Mouse (Mus musculus): Measurements from ENCODE around the gene Slf1.
"Not testable (repeated sequence)": the region's sequence is repeated elsewhere in the genome, so short reads cannot be mapped to it uniquely, and the experiment has no call there.

Slf1 gene

DNA sequence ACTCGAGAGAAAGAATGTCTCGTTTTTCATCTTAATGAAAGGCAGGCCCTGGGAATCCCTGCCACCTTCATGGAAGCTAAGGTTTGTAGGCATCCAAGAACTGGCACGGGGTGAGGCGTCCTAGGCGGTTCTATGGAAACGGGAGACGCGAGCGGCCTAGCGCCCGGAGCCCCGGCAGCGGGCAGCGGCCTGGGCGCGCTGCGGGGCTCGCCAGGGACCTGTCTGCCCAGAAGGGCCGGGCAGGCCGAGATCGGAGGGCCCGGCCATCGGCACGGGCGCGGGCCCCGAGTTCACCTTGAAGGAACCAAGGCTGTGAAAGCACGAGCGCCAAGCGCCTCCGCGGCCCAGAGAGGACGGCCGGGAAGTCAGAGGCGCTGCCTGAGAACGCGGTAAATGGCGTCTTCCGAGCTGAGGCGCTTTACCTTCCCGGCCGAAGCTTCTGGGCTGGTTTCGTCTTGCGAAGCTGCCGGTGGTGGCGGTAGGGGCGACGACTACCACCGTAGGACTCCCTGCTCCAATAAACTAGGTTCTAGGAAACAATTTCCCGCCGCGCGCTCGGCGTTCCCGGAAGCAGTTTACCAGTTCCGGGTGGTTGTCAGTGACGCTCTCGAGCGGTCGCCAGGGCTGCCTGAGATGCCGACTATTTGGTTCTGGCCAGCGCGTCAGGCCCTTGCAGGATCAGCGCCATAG lies at the start of gene Slf1, which contains the start of gene 2210408I21Rik:
Slf1 (minus strand) TSS at position 543 of the 690 bp plus-strand sequence.
2210408I21Rik (plus strand) TSS at position 610 of the 690 bp plus-strand sequence.
- peak; percentile 79 to 81 for DNase-seq

DNA sequence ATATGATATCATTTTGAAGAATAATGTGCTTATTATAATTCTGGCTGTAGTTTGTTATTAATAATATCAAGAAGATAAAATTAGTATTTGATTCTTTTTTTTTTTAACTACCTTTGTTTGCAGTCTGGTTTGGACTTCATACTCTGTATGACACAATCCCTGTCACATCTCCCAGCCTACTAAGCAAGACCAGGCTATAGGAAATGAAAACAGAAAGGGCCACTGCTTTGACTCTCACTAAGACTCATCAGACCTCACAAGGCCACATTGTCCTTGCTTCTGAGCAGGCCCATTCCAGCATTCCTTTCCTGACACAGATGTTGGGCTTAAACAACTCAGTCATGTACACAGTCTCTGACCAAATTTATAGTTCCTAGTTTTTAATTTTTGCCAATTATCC lies 42.7 kb upstream of the Slf1 start:
- no peak for DNase-seq

DNA sequence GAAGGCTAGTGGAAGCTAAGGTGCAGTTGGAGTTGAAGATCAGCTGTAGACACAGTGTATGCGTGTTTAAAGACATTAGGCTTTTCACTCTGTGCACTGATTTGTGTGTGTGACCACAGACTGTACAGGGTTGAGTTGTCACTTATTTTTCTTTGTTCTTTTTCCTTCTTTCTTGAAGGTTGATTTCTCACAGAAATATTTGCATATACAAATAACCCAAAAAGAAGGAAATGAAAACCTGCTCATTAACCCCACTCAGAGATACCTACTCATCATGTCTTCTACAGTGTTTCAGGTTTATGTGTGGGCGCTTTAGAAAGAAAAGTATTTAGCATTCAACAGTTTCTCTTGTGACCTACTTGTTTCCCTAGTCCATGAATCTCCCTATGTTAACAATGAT lies 5.6 kb upstream of the Slf1 start:
- no peak for DNase-seq

DNA sequence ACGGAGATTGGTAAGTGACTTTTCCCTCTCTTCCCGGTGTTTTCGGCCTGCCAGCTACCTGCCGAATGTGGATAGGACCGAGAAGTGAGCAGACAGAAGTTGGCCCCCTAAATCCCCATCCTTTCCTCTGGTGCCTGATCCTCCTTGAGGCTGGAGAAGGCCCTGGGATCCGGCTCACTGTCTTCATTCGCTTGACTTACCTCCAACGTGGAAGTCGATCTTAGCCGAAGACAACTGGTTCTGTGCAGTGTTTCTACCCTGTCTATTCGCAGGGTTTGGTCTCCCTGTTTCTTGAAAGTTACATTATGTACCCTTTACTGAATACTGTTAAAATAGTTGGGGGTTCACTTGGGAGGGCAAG lies 328 bp upstream of the Slf1 start:
- DNase-seq, result no peak

DNA sequence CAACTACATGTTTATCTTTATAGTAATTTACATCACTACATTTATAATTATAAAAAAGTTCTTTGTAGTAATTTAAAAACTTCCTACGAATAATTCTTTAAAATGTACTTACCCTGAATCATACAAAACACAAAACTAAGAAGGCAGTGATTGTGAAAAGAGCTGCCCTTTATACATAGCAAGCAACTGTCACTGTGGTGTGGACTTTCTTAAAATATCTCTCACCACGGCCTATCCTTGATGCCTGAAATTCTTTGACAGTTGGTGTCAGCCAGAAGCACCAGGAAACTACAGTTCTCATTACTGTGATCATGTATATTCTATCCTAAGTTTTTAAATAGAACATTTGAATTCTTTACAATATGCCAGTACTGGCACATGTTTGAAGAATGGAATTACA lies 4.1 kb downstream of the Slf1 start:
- DNase-seq, result no peak

DNA sequence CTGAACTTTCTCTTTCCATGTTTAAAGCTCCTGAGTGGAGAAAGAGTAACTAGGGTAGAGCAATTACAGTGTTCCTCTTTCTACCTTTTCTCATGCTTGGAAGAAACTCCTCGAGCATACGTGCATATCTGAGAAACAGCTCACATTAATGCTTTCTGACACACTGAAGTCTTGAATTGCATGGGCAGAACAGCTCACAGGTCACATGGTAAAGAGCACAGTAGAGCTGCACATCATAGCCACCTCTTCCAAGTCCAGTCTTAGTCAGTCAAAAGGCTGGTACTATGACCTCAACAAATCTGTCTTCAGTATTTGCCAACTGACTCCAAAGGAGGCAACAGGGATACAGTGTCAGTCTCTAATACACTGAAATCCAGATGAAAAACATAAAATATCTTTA lies 7.0 kb downstream of the Slf1 start:
- DNase-seq, result no peak

DNA sequence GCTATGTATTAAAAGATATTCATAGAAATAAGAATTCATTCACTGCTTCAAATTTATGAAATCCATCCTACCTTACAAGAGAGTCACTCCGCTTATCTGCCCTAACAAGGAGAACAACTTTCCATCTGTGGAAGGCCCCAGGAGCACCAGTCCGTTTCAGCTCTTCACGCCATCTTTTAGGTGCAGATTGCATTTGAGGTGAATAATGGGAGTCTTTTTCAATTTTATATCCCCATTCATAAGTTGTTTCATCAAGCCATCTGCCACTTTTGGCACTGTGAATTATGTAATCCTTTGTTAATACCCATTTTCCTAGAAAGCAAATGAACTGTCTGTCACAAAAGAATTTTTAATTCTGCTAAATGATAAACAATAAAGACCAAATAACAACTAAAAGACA lies 10.1 kb downstream of the Slf1 start:
- no peak for DNase-seq

DNA sequence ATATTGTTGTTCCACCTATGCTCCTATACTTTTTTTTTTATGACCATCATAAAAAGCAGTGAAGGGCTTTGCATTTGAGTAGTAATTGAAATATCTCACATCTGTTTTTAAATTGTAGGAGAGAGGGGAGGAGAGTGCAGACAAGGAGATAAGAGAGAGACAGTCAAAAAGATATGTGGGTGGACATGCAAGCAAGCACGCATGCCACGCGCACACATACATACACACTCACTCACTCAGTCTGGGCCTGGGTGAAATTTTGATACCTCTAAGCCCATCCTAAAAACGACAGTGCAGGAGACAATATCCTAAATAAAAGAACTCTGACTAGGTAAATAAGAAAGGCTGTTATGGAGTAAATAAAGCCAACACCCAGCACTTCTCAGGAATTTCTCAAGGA lies 16.6 kb downstream of the Slf1 start:
- no peak for DNase-seq

DNA sequence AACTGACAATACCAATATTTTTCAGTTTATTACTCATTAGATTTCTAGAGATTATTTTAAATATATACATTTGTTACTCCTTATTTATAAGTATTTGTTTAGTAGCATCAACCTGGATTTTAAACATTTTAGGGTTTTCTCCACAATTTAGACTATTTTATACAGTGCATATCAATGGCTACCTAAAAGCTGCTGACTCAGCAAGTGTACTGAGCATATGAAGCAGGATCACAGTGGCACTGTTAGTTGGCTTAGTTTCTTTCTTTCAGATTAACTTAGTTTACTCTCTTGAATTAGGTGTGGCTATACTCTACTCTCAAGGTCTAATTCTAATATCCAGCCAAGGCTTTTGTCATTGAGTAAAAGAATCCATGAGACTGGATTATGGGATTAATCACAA lies 27.5 kb downstream of the Slf1 start:
- DNase-seq, result no peak

DNA sequence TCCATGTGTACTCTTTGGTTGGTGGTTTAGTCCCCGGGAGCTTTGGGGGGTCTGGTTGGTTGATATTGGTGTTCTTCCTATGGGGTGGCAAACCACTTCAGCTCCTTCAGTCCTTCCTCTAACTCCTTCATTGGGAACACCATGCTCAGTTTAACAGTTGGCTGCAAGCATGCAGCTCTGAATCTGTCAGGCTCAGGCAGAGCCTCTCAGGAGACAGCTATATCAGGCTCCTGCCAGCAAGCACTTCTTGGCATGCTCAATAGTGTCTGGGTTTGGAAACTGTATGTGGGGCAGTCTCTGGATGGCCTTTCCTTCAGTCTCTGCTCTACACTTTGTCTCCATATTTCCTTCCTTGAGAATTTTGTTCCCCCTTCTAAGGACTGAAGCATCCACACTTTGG lies 42.4 kb downstream of the Slf1 start:
- DNase-seq, result not testable (repeated sequence)

DNA sequence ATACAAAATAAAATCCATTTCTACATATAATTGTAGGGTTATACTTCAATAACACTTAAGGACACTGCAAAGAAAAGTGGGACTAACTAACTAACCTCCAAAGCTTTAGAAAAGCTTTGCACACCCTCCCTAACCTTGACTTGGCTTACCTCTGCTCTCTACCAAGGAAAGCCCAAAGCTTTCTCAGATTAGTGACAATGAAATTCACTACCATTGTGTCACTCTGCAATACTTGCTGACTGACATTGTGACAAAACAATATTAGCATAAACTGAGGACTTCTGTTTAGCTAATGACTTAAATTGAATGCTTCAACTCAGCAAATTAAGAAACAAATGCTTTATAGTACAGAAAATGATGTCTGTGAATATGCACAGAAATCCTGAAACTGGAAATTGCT lies 63.2 kb downstream of the Slf1 start:
- no peak for DNase-seq

DNA sequence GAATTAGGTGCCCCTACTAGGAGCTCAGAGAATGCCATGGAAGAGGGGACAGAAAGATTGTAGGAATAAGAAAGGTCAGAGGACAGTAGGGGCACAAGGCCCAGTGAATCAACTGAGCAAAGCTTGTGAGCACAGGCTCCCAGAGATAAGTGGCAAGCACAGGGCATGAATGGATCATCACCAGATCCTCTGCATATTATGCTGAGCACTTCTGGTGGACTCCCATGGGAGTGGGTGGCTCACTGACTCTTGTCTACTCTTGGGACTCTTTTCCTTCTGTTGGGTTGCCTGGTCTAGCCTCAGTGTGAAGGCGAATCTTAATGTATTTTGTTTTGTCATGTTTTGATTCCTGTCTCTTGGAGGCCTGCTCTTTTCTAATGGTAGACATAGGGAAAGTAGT lies 66.4 kb downstream of the Slf1 start:
- no peak for DNase-seq

DNA sequence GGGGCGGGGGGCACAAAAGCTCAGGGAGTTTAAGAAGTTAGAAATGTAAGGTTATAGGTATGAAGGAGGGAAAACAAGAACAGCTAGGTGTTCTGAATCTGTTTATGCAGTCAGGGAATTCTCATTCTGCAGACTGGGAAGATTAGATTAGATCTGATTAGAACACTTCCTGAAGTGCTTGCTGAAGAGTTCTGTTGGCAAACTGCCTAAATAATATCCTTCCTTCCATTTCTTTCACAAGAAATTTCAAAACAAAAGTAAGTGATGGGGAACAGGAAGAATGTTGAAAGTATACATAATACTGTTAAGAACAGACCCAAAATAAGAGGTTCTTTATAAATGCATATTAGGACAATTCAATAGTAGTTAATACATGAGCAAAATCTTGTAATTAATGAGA lies 72.1 kb downstream of the Slf1 start:
- no peak for DNase-seq

DNA sequence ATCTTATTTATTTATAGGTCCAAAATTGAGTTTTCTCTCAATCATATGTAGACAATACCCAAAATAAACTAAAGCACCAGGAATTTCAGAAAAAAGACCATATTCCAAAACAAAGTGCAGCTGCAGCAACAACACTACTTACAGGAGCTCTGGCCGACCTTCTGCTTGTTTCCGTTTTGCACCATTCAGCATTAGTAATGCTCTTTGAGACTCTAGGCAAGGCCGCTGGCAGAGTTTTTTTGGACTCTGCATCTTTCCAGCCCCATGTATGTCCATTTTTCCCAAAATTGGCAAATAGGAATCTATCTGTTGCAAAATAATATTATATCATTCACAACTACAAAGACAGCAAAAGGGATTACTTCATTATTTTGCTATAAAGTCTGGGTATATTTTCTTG lies 85.5 kb downstream of the Slf1 start:
- DNase-seq, result no peak

DNA sequence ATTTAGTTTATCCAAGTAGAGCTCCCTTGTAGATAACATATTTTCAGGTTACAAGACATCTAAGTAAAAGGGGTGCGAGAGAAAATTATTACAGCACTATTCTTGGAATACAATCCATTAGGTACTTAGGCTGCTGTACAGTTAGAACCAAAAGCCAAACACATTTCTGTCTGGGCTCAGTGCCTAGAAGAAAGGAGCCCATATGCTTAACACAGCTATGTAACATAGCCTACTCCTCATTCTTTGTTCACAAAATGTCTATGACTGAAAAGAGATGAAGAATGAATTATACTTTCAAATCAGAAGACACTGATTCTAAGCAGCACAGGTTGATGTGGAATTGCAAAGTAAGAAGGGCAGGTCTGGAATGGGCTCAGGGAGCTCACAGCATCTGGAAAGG lies 86.8 kb downstream of the Slf1 start:
- no peak for DNase-seq

DNA sequence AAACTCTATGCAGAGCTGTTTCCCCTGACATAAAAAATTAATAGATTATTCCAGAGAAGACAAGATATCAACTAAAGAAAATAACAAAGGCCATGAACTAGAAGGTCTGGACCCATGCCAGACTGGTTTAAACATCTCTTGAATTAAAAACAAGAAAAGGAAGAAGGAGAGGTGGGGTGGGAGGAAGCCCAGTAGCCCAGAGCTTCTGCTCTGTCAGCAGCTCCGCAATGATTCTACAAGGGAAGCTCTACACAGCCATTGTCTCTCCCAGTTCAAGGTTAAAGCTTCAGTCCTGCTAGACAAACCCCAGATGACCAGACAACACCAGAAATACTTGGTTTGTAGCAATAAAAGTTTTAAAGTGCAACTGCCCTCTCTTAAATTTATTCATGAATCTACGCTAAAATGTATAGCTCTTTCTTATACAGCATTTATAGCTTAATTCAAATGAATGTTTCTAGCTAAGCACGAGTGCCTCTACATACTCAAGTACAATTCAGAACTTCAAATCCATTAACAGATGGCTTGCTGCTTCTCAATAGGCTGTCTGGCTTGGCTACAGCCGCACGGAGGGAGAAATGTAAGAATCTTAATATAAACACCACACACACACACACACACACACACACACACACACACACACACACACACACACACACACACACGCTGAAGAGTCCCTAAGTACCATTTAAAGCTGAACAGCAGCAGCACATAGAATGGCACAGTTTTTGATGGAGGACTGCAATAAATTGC lies 87.9 kb downstream of the Slf1 start:
- DNase-seq, result no peak

DNA sequence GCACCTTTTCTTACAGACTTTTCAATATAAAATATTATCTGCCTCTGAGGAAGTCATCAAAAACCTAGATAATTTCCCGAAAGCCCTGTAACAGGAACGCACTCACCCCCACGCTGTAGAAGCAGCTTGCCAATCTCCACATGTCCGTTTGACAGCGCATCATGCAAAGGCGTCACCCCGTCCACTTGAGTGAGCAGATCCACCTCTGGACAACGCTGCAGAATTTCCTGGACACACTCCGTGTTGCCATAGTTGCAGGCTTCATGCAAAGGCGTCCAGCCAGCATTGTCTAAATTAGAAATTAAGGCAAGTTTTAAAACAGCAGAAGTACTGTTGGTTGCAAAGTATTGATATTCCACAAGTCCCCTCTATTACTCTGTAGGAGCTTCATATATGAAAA lies 88.9 kb downstream of the Slf1 start:
- no peak for DNase-seq

DNA sequence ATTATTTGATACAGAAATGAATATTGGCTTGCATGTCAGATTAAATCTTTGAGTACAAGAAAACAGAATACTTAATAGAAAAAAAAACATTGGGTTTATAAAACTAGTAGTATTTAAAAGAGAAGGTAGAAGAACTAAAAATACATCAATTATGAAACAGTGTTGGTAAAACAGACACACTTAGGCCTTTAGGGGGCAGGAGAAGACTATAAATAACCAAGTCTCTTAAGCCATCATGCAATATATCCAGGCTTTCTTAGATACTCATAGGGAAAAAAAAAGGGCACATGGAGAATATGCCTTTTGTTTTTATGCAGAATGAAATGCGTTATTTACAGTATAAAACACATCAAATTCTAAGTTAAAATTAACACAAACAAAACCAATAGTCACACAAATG lies 89.9 kb downstream of the Slf1 start:
- no peak for DNase-seq

DNA sequence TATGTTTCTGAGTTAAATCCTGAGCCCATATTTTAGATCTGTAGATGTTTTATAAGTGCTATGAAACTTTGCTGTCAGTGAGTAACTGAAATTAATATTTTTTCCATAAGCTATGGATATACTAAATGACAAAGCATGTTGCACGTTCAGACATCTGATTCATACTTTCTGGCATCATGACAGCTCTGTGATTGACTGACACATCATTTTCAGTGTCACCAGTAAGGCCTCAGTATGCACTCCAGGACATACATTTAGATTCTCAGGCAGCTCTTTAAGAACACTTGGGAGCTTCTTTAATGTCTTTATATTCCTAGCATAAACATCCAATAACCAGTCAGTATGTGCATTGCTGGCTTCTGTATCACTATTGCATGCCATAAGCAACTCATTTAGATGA lies 91.9 kb downstream of the Slf1 start:
- DNase-seq, result no peak

DNA sequence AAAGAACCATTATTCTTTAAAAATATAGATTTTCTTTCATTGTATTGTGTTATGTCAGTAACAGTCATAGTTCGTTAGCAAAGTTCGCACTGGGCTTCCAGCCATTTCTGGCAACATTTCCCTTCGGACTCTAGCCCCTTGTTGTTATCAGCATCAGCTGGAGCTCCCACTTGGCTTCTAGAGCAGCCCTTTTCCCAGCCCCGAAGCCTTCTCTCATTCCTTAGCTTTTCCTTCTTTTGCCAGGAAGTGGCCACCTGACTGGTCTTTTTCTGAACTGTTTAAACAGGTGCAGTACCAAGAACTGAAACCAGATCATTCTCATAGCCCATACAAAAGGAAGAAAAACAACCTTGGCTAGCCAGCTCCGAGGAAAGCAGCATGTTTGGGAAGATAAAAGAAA lies 105.7 kb downstream of the Slf1 start:
- DNase-seq, result no peak

DNA sequence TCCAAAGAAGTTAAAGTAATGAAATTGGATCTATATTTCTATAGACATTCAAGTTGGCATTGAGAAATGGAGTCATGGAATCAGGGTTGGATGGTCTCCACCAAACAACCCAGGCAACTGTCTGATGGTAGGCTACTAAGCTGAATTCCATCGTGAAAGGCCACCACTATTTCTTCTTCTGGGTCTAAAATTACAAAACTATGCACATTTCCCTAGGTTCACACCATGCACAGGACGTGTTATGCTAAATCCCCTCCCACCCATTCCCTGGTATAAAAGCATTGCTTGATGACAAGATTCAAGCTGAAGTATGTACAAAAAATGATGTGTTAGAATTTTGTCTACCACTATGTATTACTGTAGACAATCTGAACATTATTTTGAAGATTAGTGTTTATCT lies 116.4 kb downstream of the Slf1 start:
- no peak for DNase-seq

DNA sequence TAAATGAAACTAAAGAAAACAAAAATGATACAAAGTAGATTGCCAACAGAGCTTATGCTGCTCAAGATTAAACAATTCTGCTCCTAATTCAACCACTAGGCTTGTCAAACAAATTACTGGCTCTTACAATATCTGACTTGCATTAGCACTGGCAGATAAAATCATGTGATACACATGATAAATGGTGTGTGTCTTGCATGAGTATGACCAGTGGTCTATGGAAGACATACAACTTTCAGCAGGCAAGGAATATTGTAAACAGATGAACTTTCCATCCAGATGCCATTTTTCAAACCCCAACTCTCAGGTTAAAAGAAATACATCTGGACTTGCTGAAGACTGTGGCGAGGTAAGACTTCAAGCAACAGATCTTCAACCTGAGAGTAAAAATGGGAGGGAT lies 131.6 kb downstream of the Slf1 start:
- DNase-seq, result no peak

DNA sequence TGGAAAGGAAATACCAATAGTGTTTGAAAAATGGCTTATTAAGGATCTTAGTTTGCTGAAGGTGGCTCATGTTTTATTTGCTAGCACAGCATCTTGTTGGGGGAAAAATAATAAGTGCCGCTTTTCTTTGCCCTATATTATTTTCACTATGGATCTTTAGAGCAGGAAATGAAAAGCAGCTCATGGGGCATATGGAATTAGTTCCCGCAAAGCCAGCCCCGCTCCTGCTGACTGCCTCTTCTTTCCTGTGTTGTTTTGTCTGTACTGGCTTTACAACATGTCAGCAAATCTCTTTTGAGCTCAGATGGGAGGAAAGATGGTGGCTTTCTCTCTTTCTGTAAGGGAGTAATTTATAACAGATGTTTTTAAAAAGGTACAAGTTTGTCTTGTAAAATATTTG lies 132.6 kb downstream of the Slf1 start:
- DNase-seq, result no peak

Data from thymus, postnatal 36 days (tissue).